In genomic region chr10:25580066-25580465, GRCm38 (mm10) we compare ENCODE assay signal across 26 mouse cellular contexts. TPM values are rescaled to one million over a fixed set of nuclear protein-coding genes. Genes with fewer than 3 reads are reported as not detected.
DNase-seq lines count a peak whose midpoint lies in the region; ATAC-seq and TF ChIP-seq lines count a peak whose summit lies in the region.
"Had no signal": no experiment of that assay in that cellular context is flagged by ENCODE, and none has a peak within 500 bp of the region (broad histone marks: within the 10 kb centered on the region; RNA-seq: fewer than 3 reads in every experiment).

No protein-coding gene starts in this region.

- no peak overlapping the region for H3K27ac ChIP-seq in kidney, postnatal 0 days
- no peak overlapping the region for H3K27ac ChIP-seq in lung, embryonic 14.5 days (ENCODE audit: low read depth)
- H3K27ac ChIP-seq in embryonic facial prominence, embryonic 15.5 days (replicated peaks) = peak overlapping the region; percentile 39
- H3K27ac ChIP-seq: forebrain, embryonic 13.5 days; forebrain, embryonic 15.5 days had no signal

- DNase-seq in kidney, postnatal 0 days (ENCODE audit: low spot score) = peak; percentile 27
- DNase-seq in kidney, adult 9 months = no peak
- DNase-seq in lung, embryonic 14.5 days = peak; percentile 14
- DNase-seq in lung, adult 18-20 months = no peak
- peak; percentile 45 for DNase-seq in NIH3T3 (ENCODE audit: low read depth)
- no peak for DNase-seq in urinary bladder, postnatal 14 days (ENCODE audit: low spot score)
- DNase-seq in frontal cortex, postnatal 25 days (ENCODE audit: low spot score in 2 of 2) = no peak
- DNase-seq: adrenal gland, adult 2 months; adrenal gland, postnatal 10 days; adrenal gland, postnatal 25 days; B cell, adult 2 months; cerebellum, adult 11 months; cerebellum, adult 18-20 months; cerebellum, adult 8-10 months; cerebellum, adult 9-11 months; cerebellum, postnatal 14 days; cerebellum, postnatal 36 days; forebrain, postnatal 0 days had no signal

- H3K9me3 ChIP-seq in kidney, postnatal 0 days (replicated peaks; ENCODE audit: low read length) = no peaks in the 10 kb centered on the region
- no peaks in the 10 kb centered on the region for H3K9me3 ChIP-seq in lung, embryonic 14.5 days (ENCODE audit: low read depth, low read length)
- H3K9me3 ChIP-seq in embryonic facial prominence, embryonic 15.5 days (replicated peaks) = no peaks in the 10 kb centered on the region
- H3K9me3 ChIP-seq: forebrain, embryonic 13.5 days; forebrain, embryonic 15.5 days; G1E had no signal

- H3K4me1 ChIP-seq in kidney, postnatal 0 days (replicated peaks; ENCODE audit: insufficient read depth, low read length) = no peaks in the 10 kb centered on the region
- no peaks in the 10 kb centered on the region for H3K4me1 ChIP-seq in lung, embryonic 14.5 days (ENCODE audit: insufficient read depth)
- H3K4me1 ChIP-seq in embryonic facial prominence, embryonic 15.5 days = peaks cover 10% of the 10 kb centered on the region
- H3K4me1 ChIP-seq: forebrain, embryonic 13.5 days; forebrain, embryonic 15.5 days had no signal

- no peaks in the 10 kb centered on the region for H3K36me3 ChIP-seq in kidney, postnatal 0 days (ENCODE audit: insufficient read depth, low read length)
- H3K36me3 ChIP-seq in lung, embryonic 14.5 days (ENCODE audit: insufficient read depth) = no peaks in the 10 kb centered on the region
- no peaks in the 10 kb centered on the region for H3K36me3 ChIP-seq in embryonic facial prominence, embryonic 15.5 days
- H3K36me3 ChIP-seq: forebrain, embryonic 15.5 days; G1E had no signal

- H3K27me3 ChIP-seq in kidney, postnatal 0 days (ENCODE audit: insufficient read depth, low read length) = no peaks in the 10 kb centered on the region
- H3K27me3 ChIP-seq in lung, embryonic 14.5 days (ENCODE audit: insufficient read depth, low read length) = no peaks in the 10 kb centered on the region
- no peaks in the 10 kb centered on the region for H3K27me3 ChIP-seq in embryonic facial prominence, embryonic 15.5 days
- H3K27me3 ChIP-seq: CH12.LX; forebrain, embryonic 13.5 days; forebrain, embryonic 15.5 days had no signal

- H3K9ac ChIP-seq in kidney, postnatal 0 days (ENCODE audit: low read depth, low read length) = no peak overlapping the region
- no peak overlapping the region for H3K9ac ChIP-seq in lung, embryonic 14.5 days
- H3K9ac ChIP-seq in embryonic facial prominence, embryonic 15.5 days = no peak overlapping the region
- H3K9ac ChIP-seq: forebrain, embryonic 13.5 days; forebrain, embryonic 15.5 days; forebrain, postnatal 0 days had no signal

- ATAC-seq in kidney, postnatal 0 days (replicated peaks; ENCODE audit: low FRiP score, low read depth) = no peak
- no peak for ATAC-seq in lung, embryonic 14.5 days (ENCODE audit: insufficient read depth)
- ATAC-seq in embryonic facial prominence, embryonic 15.5 days (ENCODE audit: insufficient number of reproducible peaks, low FRiP score, low TSS enrichment, low read depth) = no peak
- ATAC-seq: CD4-positive, CD25-positive, alpha-beta regulatory T cell, adult 4 months; forebrain, embryonic 13.5 days; forebrain, embryonic 15.5 days; forebrain, postnatal 0 days had no signal

- WGBS in kidney, postnatal 0 days = 74% methylated on average over 2 of the region's 2 CpGs
- WGBS in lung, embryonic 14.5 days = 73% methylated on average over 2 of the region's 2 CpGs
- WGBS in embryonic facial prominence, embryonic 15.5 days = 32% methylated on average over 2 of the region's 2 CpGs

- TF ChIP-seq CTCF in kidney, postnatal 0 days (IDR thresholded peaks at IDR 0.05; ENCODE audit: low read depth) = no peak
- no peak for TF ChIP-seq CTCF in lung, embryonic 14.5 days (IDR thresholded peaks at IDR 0.05; ENCODE audit: low read depth)

- H3K4me3 ChIP-seq in kidney, postnatal 0 days (replicated peaks; ENCODE audit: low read depth, low read length) = no peak overlapping the region
- H3K4me3 ChIP-seq in lung, embryonic 14.5 days (ENCODE audit: low read depth, low read length) = no peak overlapping the region
- no peak overlapping the region for H3K4me3 ChIP-seq in embryonic facial prominence, embryonic 15.5 days (replicated peaks)
- H3K4me3 ChIP-seq: forebrain, embryonic 13.5 days; forebrain, embryonic 15.5 days had no signal

- no peak overlapping the region for H3K4me2 ChIP-seq in kidney, postnatal 0 days (ENCODE audit: low read length)
- no peak overlapping the region for H3K4me2 ChIP-seq in lung, embryonic 14.5 days
- no peak overlapping the region for H3K4me2 ChIP-seq in embryonic facial prominence, embryonic 15.5 days (replicated peaks)
- H3K4me2 ChIP-seq: forebrain, embryonic 13.5 days; forebrain, embryonic 15.5 days had no signal

RNA-seq across cellular contexts. Expression of gene Smlr1, which starts 44.0 kb away (rescaled TPM):
- 2.6 and 3.2 TPM in 2 replicates for polyA plus RNA-seq in kidney, postnatal 0 days (2015; fragmentation: Nextera tagmentation; extraction: Ambion mirVana)
- not detected in 2 replicates for polyA plus RNA-seq in lung, embryonic 14.5 days (2014; fragmentation: Nextera tagmentation; extraction: Ambion mirVana)
- polyA plus RNA-seq in embryonic facial prominence, embryonic 15.5 days (2015; fragmentation: Nextera tagmentation; extraction: Ambion mirVana) = 0.20 TPM in 1 of 2 replicates, not detected in the other
- polyA plus RNA-seq: adrenal gland, adult 2 months; CD4-positive, CD25-positive, alpha-beta regulatory T cell, adult 4 months; embryonic facial prominence, embryonic 11.5 days; forebrain, embryonic 11.5 days; forebrain, embryonic 13.5 days; forebrain, embryonic 15.5 days; forebrain, postnatal 0 days; G1E had no signal

Comparison
In these comparisons a context has a peak if more than half of its experiments do, and no peak if none do; other contexts are left out.
1. DNase-seq: peak in kidney, postnatal 0 days (single experiment), lung, embryonic 14.5 days (single experiment) and NIH3T3 (single experiment); none in kidney, adult 9 months (single experiment), lung, adult 18-20 months (0 of 2), urinary bladder, postnatal 14 days (single experiment) and frontal cortex, postnatal 25 days (0 of 2).